Mouse (Mus musculus) hematopoietic stem cell, adult 5-6 weeks (primary cell): Measurements from ENCODE around the gene Per3. TPM values are rescaled to one million over a fixed set of nuclear protein-coding genes. Genes with fewer than 3 reads are reported as not detected.

ENCODE experiments used
- ATAC-seq, 2 experiments: fragments of 125-278 bp in 1 of 2; replicated peaks in 1 of 2; 2 replicates each; pipeline ENCODE4 v1.8.0; 2016 to 2017; ENCODE audit warnings: inconsistent platforms in 2 of 2, mild to moderate bottlenecking in 2 of 2, moderate number of reproducible peaks in 2 of 2, low read depth in 1 of 2, moderate TSS enrichment in 1 of 2; ENCODE audit not compliant: low FRiP score in 2 of 2, poor library complexity in 2 of 2, severe bottlenecking in 2 of 2, insufficient read depth in 1 of 2, low TSS enrichment in 1 of 2
- total RNA-seq: library from RNA; stranded (forward); fragments of 172-1452, 232-1000 nt; gene quantifications from 2 replicates; pipeline ENCODE4 v1.2.3, GENCODE M21; 2017

The Per3 gene
- total RNA-seq, 1 experiment from 2014 or later, result 11.0 TPM

GRCm38 (mm10) chr4:150975145-150975544 is 69.3 kb downstream of the Per3 start:
- ATAC-seq, result no peak

- no peak for ATAC-seq
Observed at GRCm38 (mm10) chr4:150973264-150973663, 71.2 kb downstream of the Per3 start.

- no peak for ATAC-seq
Observed at GRCm38 (mm10) chr4:150968956-150969355, 75.5 kb downstream of the Per3 start.

- peak in 1 of 2 experiments; percentile 39; a peak in 2 of 4 replicates for ATAC-seq
Observed at GRCm38 (mm10) chr4:150966556-150966955, 77.9 kb downstream of the Per3 start.

GRCm38 (mm10) chr4:150965555-150965951 is 78.9 kb downstream of the Per3 start:
- ATAC-seq, result no peak

- ATAC-seq, result peak; percentile 81 to 89
Observed at GRCm38 (mm10) chr4:150964635-150965554, 79.6 kb downstream of the Per3 start.

- no peak for ATAC-seq
Observed at GRCm38 (mm10) chr4:150963711-150964110, 80.8 kb downstream of the Per3 start.

GRCm38 (mm10) chr4:150962231-150962630 is 82.2 kb downstream of the Per3 start:
- no peak for ATAC-seq

- ATAC-seq, result no peak
Observed at GRCm38 (mm10) chr4:150958536-150958935, 85.9 kb downstream of the Per3 start.

GRCm38 (mm10) chr4:150957106-150957458 is 87.4 kb downstream of the Per3 start:
- no peak for ATAC-seq

GRCm38 (mm10) chr4:150956369-150957105 is 87.9 kb downstream of the Per3 start:
- ATAC-seq, result no peak

Other genes starting within 250 kb of the Per3 start
- 2.1 and 2.5 TPM in 2 replicates for gene Errfi1, start 190.7 kb downstream of the Per3 start, total RNA-seq
- 354 and 401 TPM in 2 replicates for gene Park7, start 130.2 kb downstream of the Per3 start, total RNA-seq
- gene Tnfrsf9, start 130.1 kb downstream of the Per3 start, total RNA-seq, result 1.3 TPM in 1 of 2 replicates, not detected in the other
- gene Uts2, start 47.6 kb downstream of the Per3 start, total RNA-seq, result not detected in 2 replicates
- 86.8 and 97.3 TPM in 2 replicates for gene Vamp3, start 13.3 kb upstream of the Per3 start, total RNA-seq
- not detected in 2 replicates for gene Gm13090, start 44.9 kb upstream of the Per3 start, total RNA-seq